Mouse (Mus musculus) midbrain, embryonic 16.5 days (tissue): ENCODE data around the gene Zfp385b. TPM values are rescaled to one million over a fixed set of nuclear protein-coding genes. Genes with fewer than 3 reads are reported as not detected.

Experiments
- ATAC-seq: fragments of 200-750 bp; cut with Nextera tagmentation; 2 replicates; pipeline ENCODE4 v1.8.0; 2017; ENCODE audit warnings: moderate TSS enrichment
- H3K27ac ChIP-seq: fragments of 300-500 bp; sonication (generic); 2 replicates; pipeline ENCODE4 v1.5.1; 2014; ENCODE audit warnings: mild to moderate bottlenecking, low read length, mixed read lengths
- H3K27me3 ChIP-seq: fragments of 300-500 bp; sonication (generic); 2 replicates; pipeline ENCODE4 v1.6.1; 2014; ENCODE audit warnings: low read depth, low read length, mixed read lengths; ENCODE audit not compliant: control insufficient read depth, insufficient read depth
- H3K36me3 ChIP-seq: fragments of 300-500 bp; sonication (generic); 2 replicates; pipeline ENCODE4 v1.6.1; 2014; ENCODE audit warnings: mild to moderate bottlenecking, low read length, moderate library complexity, mixed read lengths; ENCODE audit not compliant: control insufficient read depth, insufficient read depth
- H3K4me1 ChIP-seq: fragments of 300-500 bp; sonication (generic); 2 replicates; pipeline ENCODE4 v1.6.1; 2014; ENCODE audit warnings: mild to moderate bottlenecking, low read length, mixed read lengths; ENCODE audit not compliant: control insufficient read depth, insufficient read depth
- H3K4me2 ChIP-seq: fragments of 300-500 bp; sonication (generic); 2 replicates; pipeline ENCODE4 v1.6.1; 2014; ENCODE audit warnings: mild to moderate bottlenecking, low read length, mixed read lengths
- H3K4me3 ChIP-seq: fragments of 300-500 bp; sonication (generic); 2 replicates; pipeline ENCODE4 v1.5.1; 2014; ENCODE audit warnings: low read depth, mild to moderate bottlenecking, low read length, moderate library complexity, mixed read lengths
- H3K9ac ChIP-seq: fragments of 300-500 bp; sonication (generic); 2 replicates; pipeline ENCODE4 v1.6.1; 2014; ENCODE audit warnings: low read depth, low read length, mixed read lengths
- H3K9me3 ChIP-seq: fragments of 300-500 bp; sonication (generic); replicated peaks from 2 replicates; pipeline ENCODE4 v1.6.1; 2014; ENCODE audit warnings: mild to moderate bottlenecking, low read length, mixed read lengths; ENCODE audit not compliant: control insufficient read depth, poor library complexity, severe bottlenecking
- WGBS: fragments of 180-500 bp; shearing (Covaris S2); extraction: QIAGEN DNeasy Blood & Tissue Kit; methylation state at CpG from one replicate; pipeline ENCODE4 v1.1.7; 2014; 5-methylcytosine and 5-hydroxymethylcytosine counted together
- polyA plus RNA-seq: library from polyadenylated mRNA; unstranded; fragments of >200 nt; fragmentation: Nextera tagmentation; extraction: Ambion mirVana; gene quantifications from 2 replicates; pipeline ENCODE4 v1.2.1, GENCODE M21; 2015

Gene Zfp385b
- polyA plus RNA-seq, 1 experiment from 2014 or later, result 15.3 TPM

- 0 out of 2 replicates have a peak, but pooled peaks cover under 1% of the 10 kb centered on the region for H3K4me1 ChIP-seq
- no peak overlapping the region for H3K9ac ChIP-seq
- H3K4me2 ChIP-seq, result no peak overlapping the region
- no peaks in the 10 kb centered on the region for H3K9me3 ChIP-seq
- no peak overlapping the region for H3K27ac ChIP-seq
- WGBS, result 89% methylated on average over 8 of the region's 8 CpGs
- H3K27me3 ChIP-seq, result no peaks in the 10 kb centered on the region
- no peaks in the 10 kb centered on the region for H3K36me3 ChIP-seq
- no peak for ATAC-seq
- H3K4me3 ChIP-seq, result no peak overlapping the region
These were observed 49.3 kb downstream of the Zfp385b start for GRCm38 (mm10) chr2:77770056-77770697.

GRCm38 (mm10) chr2:77768321-77768886 lies 51.0 kb downstream of the Zfp385b start:
- no peak overlapping the region for H3K27ac ChIP-seq
- no peak for ATAC-seq
- 57% methylated on average over 17 of the region's 17 CpGs for WGBS
- no peaks in the 10 kb centered on the region for H3K9me3 ChIP-seq
- no peaks in the 10 kb centered on the region for H3K36me3 ChIP-seq
- H3K27me3 ChIP-seq, result no peaks in the 10 kb centered on the region
- no peak overlapping the region for H3K9ac ChIP-seq
- no peak overlapping the region for H3K4me2 ChIP-seq
- no peak overlapping the region for H3K4me3 ChIP-seq
- no peaks in the 10 kb centered on the region for H3K4me1 ChIP-seq

- Histone ChIP-seq H3K4me3 (no peak overlapping the region), H3K4me2 (no peak overlapping the region), H3K36me3 (no peaks in the 10 kb centered on the region; the same call in 1 of the 2 replicates), H3K27me3 (no peaks in the 10 kb centered on the region), H3K27ac (no peak overlapping the region), H3K9ac (no peak overlapping the region), H3K9me3 (no peaks in the 10 kb centered on the region), H3K4me1 (no peaks in the 10 kb centered on the region)
- no peak for ATAC-seq
- WGBS, result 94% methylated on average over 8 of the region's 8 CpGs
These were observed 57.5 kb downstream of the Zfp385b start for GRCm38 (mm10) chr2:77761967-77762366.

GRCm38 (mm10) chr2:77758403-77759071 lies 60.9 kb downstream of the Zfp385b start:
- Histone ChIP-seq H3K9me3 (no peaks in the 10 kb centered on the region), H3K4me2 (no peak overlapping the region), H3K27ac (no peak overlapping the region), H3K27me3 (no peaks in the 10 kb centered on the region), H3K36me3 (no peaks in the 10 kb centered on the region; the same call in 1 of the 2 replicates), H3K4me1 (no peaks in the 10 kb centered on the region; the same call in 1 of the 2 replicates), H3K4me3 (no peak overlapping the region), H3K9ac (no peak overlapping the region)
- ATAC-seq, result no peak
- 73% methylated on average over 15 of the region's 15 CpGs for WGBS

- Histone ChIP-seq H3K36me3 (no peaks in the 10 kb centered on the region), H3K9ac (no peak overlapping the region), H3K4me1 (no peaks in the 10 kb centered on the region; the same call in 1 of the 2 replicates), H3K27ac (no peak overlapping the region), H3K27me3 (no peaks in the 10 kb centered on the region), H3K9me3 (no peaks in the 10 kb centered on the region), H3K4me3 (no peak overlapping the region), H3K4me2 (no peak overlapping the region)
- 62% methylated on average over 4 of the region's 4 CpGs for WGBS
- ATAC-seq, result no peak
These were observed 66.9 kb downstream of the Zfp385b start for GRCm38 (mm10) chr2:77752491-77752890.

GRCm38 (mm10) chr2:77749631-77750030 lies 69.8 kb downstream of the Zfp385b start:
- Histone ChIP-seq H3K4me1 (no peaks in the 10 kb centered on the region; the same call in 1 of the 2 replicates), H3K27me3 (no peaks in the 10 kb centered on the region), H3K4me3 (no peak overlapping the region), H3K9me3 (no peaks in the 10 kb centered on the region), H3K36me3 (no peaks in the 10 kb centered on the region), H3K9ac (no peak overlapping the region), H3K4me2 (no peak overlapping the region), H3K27ac (no peak overlapping the region)
- no peak for ATAC-seq
- WGBS, result 76% methylated on average over 3 of the region's 3 CpGs

GRCm38 (mm10) chr2:77746417-77746816 lies 73.0 kb downstream of the Zfp385b start:
- H3K4me1 ChIP-seq, result no peaks in the 10 kb centered on the region
- H3K9me3 ChIP-seq, result no peaks in the 10 kb centered on the region
- H3K4me3 ChIP-seq, result no peak overlapping the region

GRCm38 (mm10) chr2:77745246-77745645 lies 74.2 kb downstream of the Zfp385b start:
- 96% methylated on average over 7 of the region's 7 CpGs for WGBS
- ATAC-seq, result no peak

More at GRCm38 (mm10) chr2:77746417-77746816, 73.0 kb downstream of the Zfp385b start:
- Histone ChIP-seq H3K36me3 (no peaks in the 10 kb centered on the region), H3K27ac (no peak overlapping the region), H3K4me2 (no peak overlapping the region), H3K27me3 (no peaks in the 10 kb centered on the region), H3K9ac (no peak overlapping the region)
- ATAC-seq, result no peak
- WGBS, result 77% methylated on average over 5 of the region's 5 CpGs

GRCm38 (mm10) chr2:77742359-77742758 lies 77.1 kb downstream of the Zfp385b start:
- Histone ChIP-seq H3K4me2 (no peak overlapping the region), H3K9ac (no peak overlapping the region), H3K27me3 (no peaks in the 10 kb centered on the region), H3K9me3 (no peaks in the 10 kb centered on the region), H3K4me3 (no peak overlapping the region), H3K27ac (no peak overlapping the region), H3K36me3 (no peaks in the 10 kb centered on the region), H3K4me1 (no peaks in the 10 kb centered on the region)
- 59% methylated on average over 4 of the region's 4 CpGs for WGBS
- ATAC-seq, result no peak

More at GRCm38 (mm10) chr2:77745246-77745645, 74.2 kb downstream of the Zfp385b start:
- Histone ChIP-seq H3K4me1 (no peaks in the 10 kb centered on the region), H3K4me2 (no peak overlapping the region), H3K27ac (no peak overlapping the region), H3K9me3 (no peaks in the 10 kb centered on the region), H3K4me3 (no peak overlapping the region), H3K9ac (no peak overlapping the region), H3K36me3 (no peaks in the 10 kb centered on the region), H3K27me3 (no peaks in the 10 kb centered on the region)
